Mouse (Mus musculus): Measurements from ENCODE around the gene Tusc2.

- TF ChIP-seq MAFK (IDR thresholded peaks at IDR 0.05; ENCODE audit: insufficient read depth, low read depth, low read length) (no peak), HCFC1 (IDR thresholded peaks at IDR 0.05; ENCODE audit: borderline replicate concordance, insufficient read depth, low read length) (no peak), ZC3H11A (IDR thresholded peaks at IDR 0.05; ENCODE audit: borderline replicate concordance, low read depth, low read length) (no peak), ZNF384 (IDR thresholded peaks at IDR 0.05; ENCODE audit: low read depth, low read length) (no peak), CHD2 (IDR thresholded peaks at IDR 0.05; ENCODE audit: low read depth, low read length) (peak; percentile 75; the same call in 1 of the 2 replicates)
Measured at GRCm38 (mm10) chr9:107563029-107563581, at the start of gene Tusc2.
